Mouse (Mus musculus): ENCODE measurements around the gene Mapkap1.

GRCm38 (mm10) chr2:34573073-34573472 is 166.5 kb downstream of the Mapkap1 start:
- TF ChIP-seq CTCF (IDR thresholded peaks at IDR 0.05; ENCODE audit: low read depth) (no peak), EP300 (IDR thresholded peaks at IDR 0.05; ENCODE audit: low read depth) (no peak)
